Mouse (Mus musculus) lung, adult 2 months (tissue): ENCODE measurements around the gene Prdm2. TPM values are rescaled to one million over a fixed set of nuclear protein-coding genes. Genes with fewer than 3 reads are reported as not detected.

Experiments
- DNase-seq: peaks from one replicate; pipeline ENCODE4 v3.0.0; 2022
- H3K4me1 ChIP-seq: fragments of 200-500 bp; 2 replicates; pipeline ENCODE4 v1.6.1; 2011; ENCODE audit warnings: low read length; ENCODE audit not compliant: control insufficient read depth, insufficient read depth
- H3K4me3 ChIP-seq: fragments of 200-500 bp; replicated peaks from 2 replicates; pipeline ENCODE3; 2011; ENCODE audit warnings: low read depth, mild to moderate bottlenecking, control low read depth, low read length; ENCODE audit errors: extremely low read depth
- CTCF ChIP-seq: fragments of 200-500 bp; IDR thresholded peaks from 2 replicates; pipeline ENCODE4 v1.5.1; 2011; ENCODE audit warnings: mild to moderate bottlenecking, low read length, control low read depth; ENCODE audit not compliant: insufficient read depth
- POLR2A ChIP-seq: fragments of 200-500 bp; IDR thresholded peaks from 2 replicates; pipeline ENCODE4 v1.6.1; 2011; ENCODE audit warnings: low read depth, mild to moderate bottlenecking, control low read depth, low read length, borderline replicate concordance; ENCODE audit errors: extremely low read depth
- WGBS: fragments of 180-500 bp; shearing (Covaris S2); methylation state at CpG from one replicate; pipeline ENCODE4 v1.1.7; 2018; 5-methylcytosine and 5-hydroxymethylcytosine counted together
- polyA plus RNA-seq: library from polyadenylated mRNA; depleted of rRNA; stranded (reverse); fragments of >200 nt; gene quantifications from 2 replicates; pipeline ENCODE4 v1.2.3, GENCODE M21; 2012

Prdm2 gene
- polyA plus RNA-seq, 1 experiment = 16.8 TPM

GRCm38 (mm10) chr4:143160826-143161225, 52.0 kb downstream of the Prdm2 start:
- TF ChIP-seq CTCF = no peak
- no peak for TF ChIP-seq POLR2A
- no peak for DNase-seq
- Histone ChIP-seq H3K4me3 (no peak overlapping the region), H3K4me1 (peaks cover 24% of the 10 kb centered on the region)
- 23% methylated on average over 3 of the region's 3 CpGs for WGBS

GRCm38 (mm10) chr4:143159336-143159735, 53.5 kb downstream of the Prdm2 start:
- 49% methylated on average over 2 of the region's 2 CpGs for WGBS
- Histone ChIP-seq H3K4me1 (peaks cover 32% of the 10 kb centered on the region), H3K4me3 (no peak overlapping the region)
- TF ChIP-seq POLR2A (no peak), CTCF (no peak)
- no peak for DNase-seq

GRCm38 (mm10) chr4:143155871-143156270, 56.9 kb downstream of the Prdm2 start:
- WGBS = 49% methylated on average over 4 of the region's 4 CpGs
- H3K4me3 ChIP-seq = no peak overlapping the region
- DNase-seq = no peak
- H3K4me1 ChIP-seq = peaks cover 30% of the 10 kb centered on the region
- TF ChIP-seq POLR2A (no peak), CTCF (no peak)

DNA sequence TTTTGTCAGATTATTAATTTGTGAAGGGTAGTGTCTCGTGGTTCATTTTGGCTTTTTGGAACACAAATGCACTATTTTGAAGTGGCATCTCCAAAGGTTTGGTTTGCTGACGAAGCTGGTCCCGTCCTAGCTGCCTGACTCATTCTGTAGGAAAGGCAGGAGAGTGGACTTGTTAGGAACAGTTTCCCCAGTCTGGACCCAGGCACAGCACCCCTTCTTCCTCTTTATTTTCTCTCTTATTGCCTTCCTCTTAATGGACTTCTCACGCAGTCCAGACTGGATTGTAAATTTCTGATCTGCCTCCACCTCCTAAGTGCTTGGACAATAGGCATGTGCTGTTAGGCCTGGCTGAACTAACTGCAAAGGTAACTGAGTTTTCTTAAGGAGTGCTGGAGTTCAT, 57.8 kb downstream of the Prdm2 start:
- no peak overlapping the region for H3K4me3 ChIP-seq
- DNase-seq = no peak
- peaks cover 30% of the 10 kb centered on the region for H3K4me1 ChIP-seq

GRCm38 (mm10) chr4:143154571-143154970, 58.2 kb downstream of the Prdm2 start:
- no peak overlapping the region for H3K4me3 ChIP-seq
- 39% methylated on average over 6 of the region's 6 CpGs for WGBS
- peaks cover 30% of the 10 kb centered on the region for H3K4me1 ChIP-seq
- TF ChIP-seq CTCF (no peak), POLR2A (no peak)
- no peak for DNase-seq

More for the DNA sequence above, 57.8 kb downstream of the Prdm2 start:
- TF ChIP-seq CTCF (no peak), POLR2A (no peak)
- 47% methylated on average over 4 of the region's 4 CpGs for WGBS

DNA sequence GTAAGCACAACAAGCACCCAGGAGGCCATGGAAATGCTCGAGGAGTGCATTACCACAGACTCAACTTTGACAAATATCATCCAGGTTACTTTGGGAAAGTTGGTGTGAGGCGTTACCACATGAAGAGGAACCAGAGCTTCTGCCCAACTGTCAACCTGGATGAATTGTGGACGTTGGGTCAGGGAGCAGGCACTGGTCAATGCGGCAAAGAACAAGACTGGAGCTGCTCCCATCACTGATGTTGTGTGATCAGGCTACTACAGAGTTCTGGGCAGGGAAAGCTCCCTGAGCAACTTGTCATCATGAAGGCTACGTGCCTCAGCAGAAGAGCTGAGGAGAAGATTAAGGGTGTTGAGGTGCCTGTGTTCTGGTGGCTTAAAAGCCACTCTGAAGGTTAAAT, 60.2 kb downstream of the Prdm2 start:
- WGBS = 84% methylated on average over 5 of the region's 5 CpGs
- no peak for DNase-seq
- TF ChIP-seq POLR2A (no peak), CTCF (no peak)
- Histone ChIP-seq H3K4me3 (no peak overlapping the region), H3K4me1 (peaks cover 19% of the 10 kb centered on the region)

DNA sequence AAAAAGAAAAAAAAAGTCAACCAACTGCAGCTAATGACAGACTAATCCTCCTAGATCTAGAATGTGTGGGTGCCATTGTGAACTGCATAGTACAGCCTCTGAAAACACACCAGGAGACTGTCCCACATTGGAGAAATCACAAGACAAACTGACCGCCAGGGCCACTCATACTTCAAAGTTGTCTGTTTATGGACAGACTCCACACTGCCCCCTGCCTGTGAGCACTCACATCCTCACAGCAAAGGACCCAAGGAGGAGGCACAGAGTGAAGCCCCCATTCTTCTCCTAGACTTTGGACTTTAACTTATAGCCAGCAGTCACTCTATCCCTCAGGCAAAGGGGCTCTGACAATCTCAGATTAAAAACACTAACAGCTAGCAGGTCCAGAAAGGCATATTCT, 61.5 kb downstream of the Prdm2 start:
- TF ChIP-seq POLR2A = no peak
- peak; percentile 72 for TF ChIP-seq CTCF
- WGBS = 50% methylated on average over 1 of the region's 1 CpGs
- no peak overlapping the region for H3K4me3 ChIP-seq
- DNase-seq = peak; percentile 55
- H3K4me1 ChIP-seq = peaks cover 21% of the 10 kb centered on the region

DNA sequence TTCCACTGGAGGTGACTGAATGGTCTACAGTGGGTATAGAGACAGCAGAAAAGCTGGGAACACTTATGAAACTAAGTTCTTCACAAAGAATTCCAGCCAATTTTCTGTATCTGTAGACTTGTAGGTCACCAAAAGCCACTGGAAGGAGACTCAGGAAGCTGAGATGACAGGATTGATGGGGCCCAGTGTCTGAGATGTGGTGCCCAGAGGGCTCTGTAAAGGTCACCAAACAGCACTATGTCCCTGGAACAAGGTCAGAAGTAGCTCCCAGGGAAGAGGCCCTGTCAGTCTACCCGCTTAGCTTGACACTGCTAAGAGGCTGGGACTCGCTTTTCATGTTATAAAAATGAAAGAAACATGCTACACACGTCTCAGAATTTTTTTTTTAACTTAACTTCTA, 65.1 kb downstream of the Prdm2 start:
- 73% methylated on average over 3 of the region's 3 CpGs for WGBS
- TF ChIP-seq CTCF (no peak), POLR2A (no peak)
- H3K4me3 ChIP-seq = no peak overlapping the region

DNA sequence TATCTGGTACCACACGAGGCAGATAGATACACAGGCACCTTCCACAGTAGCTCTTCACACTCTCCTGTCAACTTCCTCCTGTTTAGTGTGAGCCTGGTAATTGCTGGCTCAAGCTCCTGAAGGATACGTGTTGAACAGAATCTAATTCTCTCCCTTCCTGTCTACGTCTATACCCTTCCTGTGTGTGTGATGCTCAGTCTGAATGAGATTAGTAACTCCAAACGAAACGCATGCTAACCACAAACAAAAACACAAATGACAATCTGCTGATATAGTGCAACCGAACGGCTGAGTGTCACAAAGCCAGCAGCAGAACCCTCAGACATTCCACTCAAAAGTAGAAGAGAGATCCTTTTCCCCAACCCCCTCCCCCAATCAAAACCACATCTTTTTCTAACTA, 69.2 kb downstream of the Prdm2 start:
- WGBS = 25% methylated on average over 7 of the region's 7 CpGs
- DNase-seq = no peak
- Histone ChIP-seq H3K4me3 (no peak overlapping the region), H3K4me1 (peaks cover 29% of the 10 kb centered on the region)
- TF ChIP-seq POLR2A (no peak), CTCF (no peak)

More for the DNA sequence above, 65.1 kb downstream of the Prdm2 start:
- H3K4me1 ChIP-seq = peaks cover 29% of the 10 kb centered on the region
- DNase-seq = no peak

- Histone ChIP-seq H3K4me3 (no peak overlapping the region), H3K4me1 (peaks cover 22% of the 10 kb centered on the region)
- no peak for TF ChIP-seq POLR2A
- TF ChIP-seq CTCF = no peak
- DNase-seq = no peak
- 37% methylated on average over 12 of the region's 12 CpGs for WGBS
Measured at GRCm38 (mm10) chr4:143141645-143142259, 71.0 kb downstream of the Prdm2 start.
